Mouse (Mus musculus) hindbrain, embryonic 10.5 days (tissue): ENCODE measurements around the gene Arid1a. TPM values are rescaled to one million over a fixed set of nuclear protein-coding genes. Genes with fewer than 3 reads are reported as not detected.

ENCODE experiments used
- DNase-seq: peaks from one replicate; pipeline ENCODE4 v3.0.0-alpha.2; 2017; ENCODE audit warnings: low spot score
- H3K27ac ChIP-seq: fragments of 300-500 bp; sonication (generic); 2 replicates; pipeline ENCODE4 v1.5.1; 2016; ENCODE audit warnings: mild to moderate bottlenecking, moderate library complexity
- H3K27me3 ChIP-seq: fragments of 300-500 bp; sonication (generic); 2 replicates; pipeline ENCODE4 v1.6.1; 2016; ENCODE audit warnings: mild to moderate bottlenecking; ENCODE audit not compliant: poor library complexity, insufficient read depth, severe bottlenecking
- H3K36me3 ChIP-seq: fragments of 300-500 bp; sonication (generic); 2 replicates; pipeline ENCODE4 v1.6.1; 2016; ENCODE audit warnings: mild to moderate bottlenecking, moderate library complexity
- H3K4me1 ChIP-seq: fragments of 300-500 bp; sonication (generic); replicated peaks from 2 replicates; pipeline ENCODE4 v1.6.1; 2016; ENCODE audit warnings: mild to moderate bottlenecking
- H3K4me3 ChIP-seq: fragments of 300-500 bp; sonication (generic); 2 replicates; pipeline ENCODE4 v1.5.1; 2016; ENCODE audit warnings: mild to moderate bottlenecking, moderate library complexity
- H3K9me3 ChIP-seq: fragments of 300-500 bp; sonication (generic); 2 replicates; pipeline ENCODE4 v1.6.1; 2016; ENCODE audit warnings: mild to moderate bottlenecking, moderate library complexity
- WGBS: fragments of 180-500 bp; shearing (Covaris S2); methylation state at CpG from one replicate; pipeline ENCODE4 v1.1.7; 2016; 5-methylcytosine and 5-hydroxymethylcytosine counted together
- polyA plus RNA-seq: library from polyadenylated mRNA; unstranded; fragments of >200 nt; fragmentation: Nextera tagmentation; extraction: Ambion mirVana; gene quantifications from 2 replicates; pipeline ENCODE4 v1.2.1, GENCODE M21; 2016

The Arid1a gene
- polyA plus RNA-seq, 1 experiment from 2014 or later, result 37.5 TPM

DNA sequence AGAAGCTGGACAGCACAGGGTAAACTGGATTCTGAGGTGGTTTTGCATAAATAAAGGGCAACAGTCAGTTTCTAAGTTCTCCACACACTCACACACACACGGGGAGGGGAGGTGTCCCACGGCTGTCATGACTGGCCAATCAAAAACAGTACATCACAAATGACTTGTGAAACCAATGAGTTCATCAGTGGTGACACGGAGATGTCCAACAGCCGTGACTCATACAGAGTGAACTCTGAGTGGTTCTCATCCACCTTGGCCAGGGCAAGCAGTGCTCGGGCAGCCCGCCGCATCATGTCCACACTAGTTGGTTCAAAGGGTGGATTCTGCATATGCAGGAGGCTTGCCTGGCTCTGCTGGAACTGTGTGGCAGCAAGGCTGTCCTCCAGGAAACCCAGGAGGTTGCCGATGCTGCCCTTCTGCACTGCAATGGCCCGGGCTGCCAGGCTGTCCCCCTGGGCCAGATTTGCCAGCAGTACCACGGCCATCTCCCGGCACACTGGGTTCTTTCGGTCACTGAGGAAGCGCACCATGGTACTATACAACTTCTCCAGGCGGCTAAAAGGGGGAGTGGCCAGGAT is 76.3 kb downstream of the Arid1a start:
- peaks cover 26% of the 10 kb centered on the region for H3K4me1 ChIP-seq
- peaks cover 80% of the 10 kb centered on the region for H3K36me3 ChIP-seq
- H3K27me3 ChIP-seq, result no peaks in the 10 kb centered on the region
- H3K27ac ChIP-seq, result no peak overlapping the region
- no peak overlapping the region for H3K4me3 ChIP-seq
- DNase-seq, result no peak
- WGBS, result 91% methylated on average over 14 of the region's 14 CpGs
- no peaks in the 10 kb centered on the region for H3K9me3 ChIP-seq

GRCm38 (mm10) chr4:133679629-133680028 is 76.9 kb downstream of the Arid1a start:
- Histone ChIP-seq H3K27ac (no peak overlapping the region), H3K36me3 (peaks cover 73% of the 10 kb centered on the region), H3K9me3 (no peaks in the 10 kb centered on the region), H3K4me3 (no peak overlapping the region), H3K4me1 (peaks cover 33% of the 10 kb centered on the region), H3K27me3 (no peaks in the 10 kb centered on the region)
- no peak for DNase-seq
- 93% methylated on average over 7 of the region's 7 CpGs for WGBS

GRCm38 (mm10) chr4:133677266-133677665 is 79.3 kb downstream of the Arid1a start:
- WGBS, result 80% methylated on average over 7 of the region's 7 CpGs
- Histone ChIP-seq H3K4me1 (peaks cover 55% of the 10 kb centered on the region), H3K27ac (no peak overlapping the region), H3K4me3 (no peak overlapping the region), H3K36me3 (peaks cover 49% of the 10 kb centered on the region), H3K9me3 (no peaks in the 10 kb centered on the region), H3K27me3 (no peaks in the 10 kb centered on the region)
- DNase-seq, result no peak

DNA sequence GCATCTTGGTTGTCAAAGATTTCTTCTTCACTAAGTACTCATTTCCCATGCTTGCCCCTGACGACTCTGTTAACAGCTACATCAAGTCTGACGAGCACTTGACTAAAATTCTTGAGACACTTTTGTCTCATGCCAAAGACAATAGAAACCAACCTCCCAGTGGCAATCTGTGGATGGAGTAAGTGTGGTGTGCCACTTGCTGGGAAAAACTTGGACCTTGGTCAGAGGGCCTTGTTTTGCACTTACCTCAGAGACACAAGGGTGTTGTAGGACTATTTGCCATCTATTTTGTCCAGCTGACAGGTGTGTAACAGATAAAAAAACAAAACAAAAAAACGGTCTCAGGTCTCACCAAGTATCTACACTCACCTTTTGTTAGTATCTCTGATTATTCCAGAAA is 80.4 kb downstream of the Arid1a start:
- Histone ChIP-seq H3K4me3 (0 out of 2 replicates have a peak overlapping the region, but pooled peaks have one; percentile 18), H3K27me3 (no peaks in the 10 kb centered on the region), H3K4me1 (peaks cover 65% of the 10 kb centered on the region), H3K9me3 (no peaks in the 10 kb centered on the region), H3K36me3 (peaks cover 39% of the 10 kb centered on the region), H3K27ac (peak overlapping the region; percentile 62)
- 33% methylated on average over 3 of the region's 3 CpGs for WGBS
- DNase-seq, result no peak

- H3K4me3 ChIP-seq, result peak overlapping the region; percentile 18; the same call in 1 of the 2 replicates
- H3K36me3 ChIP-seq, result peaks cover 33% of the 10 kb centered on the region
- H3K27me3 ChIP-seq, result no peaks in the 10 kb centered on the region
- DNase-seq, result peak; percentile 78
- 3% methylated on average over 5 of the region's 5 CpGs for WGBS
- no peaks in the 10 kb centered on the region for H3K9me3 ChIP-seq
- peak overlapping the region; percentile 62 for H3K27ac ChIP-seq
- H3K4me1 ChIP-seq, result peaks cover 71% of the 10 kb centered on the region
These were observed 81.0 kb downstream of the Arid1a start for GRCm38 (mm10) chr4:133675594-133676016.

GRCm38 (mm10) chr4:133674331-133674695 is 82.3 kb downstream of the Arid1a start:
- no peak for DNase-seq

DNA sequence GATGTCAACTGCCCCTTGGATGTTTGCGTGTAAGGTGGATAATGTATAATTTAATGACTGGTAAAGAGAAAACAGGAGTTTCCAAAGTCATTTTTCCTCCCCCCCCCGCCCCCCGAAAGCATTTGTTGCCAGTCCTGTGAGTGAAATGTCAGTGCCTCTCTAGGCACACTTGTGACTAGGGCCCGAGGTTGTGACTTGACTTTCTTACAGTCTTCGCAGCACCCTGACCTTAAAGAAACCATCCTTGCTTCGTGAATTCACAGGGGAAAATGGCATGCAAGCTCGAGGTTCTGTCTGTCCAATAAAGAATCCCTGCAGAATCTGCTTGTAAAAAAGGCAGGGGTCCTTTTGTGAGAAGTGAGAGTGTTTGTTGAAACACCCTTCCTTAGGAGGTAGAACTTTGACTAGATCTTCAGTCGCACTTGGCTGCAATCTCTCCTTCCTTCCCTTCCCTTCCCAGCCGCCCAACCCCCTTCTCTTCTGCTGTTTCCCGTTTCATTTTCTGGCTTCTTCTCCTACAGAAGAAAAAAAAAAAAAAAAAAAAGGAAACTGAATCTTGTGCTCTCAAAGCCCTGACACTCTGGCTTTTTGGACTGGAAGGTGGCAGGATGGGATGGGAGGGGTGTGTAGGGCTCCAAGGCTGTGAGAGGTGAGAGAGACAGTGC is 82.8 kb downstream of the Arid1a start:
- H3K27ac ChIP-seq, result peak overlapping the region; percentile 97
- DNase-seq, result no peak

More at GRCm38 (mm10) chr4:133674331-133674695, 82.3 kb downstream of the Arid1a start:
- Histone ChIP-seq H3K4me1 (peaks cover 83% of the 10 kb centered on the region), H3K4me3 (no peak overlapping the region; the same call in 1 of the 2 replicates), H3K36me3 (peaks cover 20% of the 10 kb centered on the region), H3K9me3 (no peaks in the 10 kb centered on the region), H3K27me3 (no peaks in the 10 kb centered on the region), H3K27ac (peak overlapping the region; percentile 97; the same call in 1 of the 2 replicates)
- 70% methylated on average over 8 of the region's 8 CpGs for WGBS

DNA sequence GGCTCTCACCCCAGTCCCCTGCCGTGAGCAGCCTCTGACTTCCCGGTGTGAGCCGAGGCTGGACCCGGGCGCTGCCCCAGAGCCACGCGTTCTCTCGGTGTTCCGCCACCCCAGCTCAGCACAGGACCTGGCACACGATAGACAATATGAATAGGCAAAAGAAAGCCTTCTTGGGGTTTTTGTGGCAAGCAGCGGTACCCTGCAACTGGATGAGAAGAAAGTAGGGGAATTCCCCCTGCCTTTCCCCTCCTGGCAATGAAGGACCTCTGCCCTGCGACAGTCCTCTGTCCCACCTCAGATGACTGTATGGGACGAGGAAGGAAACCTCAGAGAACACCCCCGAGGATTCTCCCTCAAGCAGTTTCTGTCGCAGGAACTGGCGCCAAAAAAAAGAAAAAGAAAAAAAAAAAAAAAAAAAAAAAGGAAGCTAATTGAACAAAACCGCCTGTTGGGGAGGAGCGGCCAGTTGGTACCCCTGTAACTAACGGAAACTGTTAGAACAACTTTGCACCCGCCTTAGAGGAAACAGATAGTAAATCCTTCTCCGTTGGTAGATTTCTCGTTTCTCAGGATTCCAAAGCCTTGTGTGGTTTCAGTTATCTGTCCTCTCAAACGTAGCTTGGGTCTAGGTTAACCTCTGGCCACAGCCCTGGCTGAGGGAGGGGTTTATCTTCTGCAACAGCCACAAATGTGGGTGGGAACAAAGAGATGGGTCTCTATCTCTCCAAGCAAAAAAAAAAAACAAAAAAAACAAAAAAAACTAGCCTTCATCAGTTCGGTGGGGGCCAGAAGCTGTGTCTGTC is 83.5 kb downstream of the Arid1a start:
- 5% methylated on average over 24 of the region's 24 CpGs for WGBS
- H3K36me3 ChIP-seq, result peaks cover 14% of the 10 kb centered on the region
- H3K9me3 ChIP-seq, result no peaks in the 10 kb centered on the region
- no peak for DNase-seq
- H3K4me1 ChIP-seq, result peaks cover 83% of the 10 kb centered on the region
- peak overlapping the region; percentile 76 for H3K4me3 ChIP-seq
- peak overlapping the region; percentile 97 for H3K27ac ChIP-seq
- H3K27me3 ChIP-seq, result no peaks in the 10 kb centered on the region

More for the DNA sequence above, 82.8 kb downstream of the Arid1a start:
- peaks cover 15% of the 10 kb centered on the region for H3K36me3 ChIP-seq
- H3K9me3 ChIP-seq, result no peaks in the 10 kb centered on the region
- 44% methylated on average over 10 of the region's 10 CpGs for WGBS
- no peaks in the 10 kb centered on the region for H3K27me3 ChIP-seq
- peaks cover 83% of the 10 kb centered on the region for H3K4me1 ChIP-seq
- H3K4me3 ChIP-seq, result peak overlapping the region; percentile 76

DNA sequence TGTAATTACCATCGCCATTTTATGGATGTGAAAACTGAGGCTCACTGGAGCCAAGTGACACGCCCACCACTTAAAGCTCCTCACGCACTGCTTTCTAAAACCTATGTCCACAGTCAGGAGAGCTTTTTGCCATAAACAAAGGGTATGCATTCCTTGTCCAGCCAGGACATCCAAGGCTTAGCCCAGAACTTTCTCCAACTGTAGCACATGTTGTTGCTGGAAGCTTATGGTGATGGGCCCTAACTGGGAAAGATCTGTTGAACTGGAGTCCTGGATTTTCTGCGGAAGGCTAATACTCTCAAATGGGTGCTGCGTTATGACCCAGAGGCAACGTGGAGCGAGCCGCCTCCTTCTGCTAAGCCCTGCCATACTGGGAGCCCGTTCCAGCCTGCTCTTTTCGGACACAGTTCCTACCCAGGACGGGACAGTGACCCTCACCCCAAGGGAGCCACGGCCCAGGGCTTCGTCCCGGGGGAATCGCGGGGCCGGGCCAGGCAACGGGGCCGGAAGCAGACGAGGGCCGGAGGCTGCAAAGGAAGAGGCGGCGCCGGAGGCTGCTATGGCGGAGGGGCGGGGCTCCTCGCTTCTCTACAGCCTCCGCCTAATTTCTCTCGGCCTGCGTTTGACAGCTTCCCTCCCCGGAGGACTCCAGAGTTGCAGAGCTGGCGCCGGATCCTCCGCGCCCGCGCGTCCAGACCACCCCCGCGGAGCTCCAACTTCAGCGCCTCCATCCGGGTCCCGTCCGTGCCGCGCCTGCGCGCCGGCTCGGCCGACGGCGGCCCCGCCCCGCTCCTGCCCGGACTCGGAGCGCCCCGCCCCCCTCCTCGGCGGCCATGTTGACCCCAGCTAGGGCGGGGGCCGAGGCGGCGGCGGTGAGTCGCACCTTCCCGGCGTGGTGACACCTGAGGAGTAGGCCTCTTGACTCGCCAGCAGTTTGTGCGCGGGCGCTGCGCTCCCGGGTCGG is 84.4 kb downstream of the Arid1a start, which contains the start of gene Pigv:
Gene Pigv, minus strand, starts transcription at position 767 of the 964 bp plus-strand sequence.
- Histone ChIP-seq H3K9me3 (no peaks in the 10 kb centered on the region), H3K27ac (peak within 1 kb of the TSS; percentile 97), H3K4me3 (peak within 1 kb of the TSS; percentile 76), H3K27me3 (no peaks in the 10 kb centered on the region), H3K4me1 (peaks cover 76% of the 10 kb centered on the region), H3K36me3 (peaks cover 16% of the 10 kb centered on the region)
- WGBS, result under 1% methylated on average over 76 of the region's 76 CpGs
- peak; percentile 94 for DNase-seq

DNA sequence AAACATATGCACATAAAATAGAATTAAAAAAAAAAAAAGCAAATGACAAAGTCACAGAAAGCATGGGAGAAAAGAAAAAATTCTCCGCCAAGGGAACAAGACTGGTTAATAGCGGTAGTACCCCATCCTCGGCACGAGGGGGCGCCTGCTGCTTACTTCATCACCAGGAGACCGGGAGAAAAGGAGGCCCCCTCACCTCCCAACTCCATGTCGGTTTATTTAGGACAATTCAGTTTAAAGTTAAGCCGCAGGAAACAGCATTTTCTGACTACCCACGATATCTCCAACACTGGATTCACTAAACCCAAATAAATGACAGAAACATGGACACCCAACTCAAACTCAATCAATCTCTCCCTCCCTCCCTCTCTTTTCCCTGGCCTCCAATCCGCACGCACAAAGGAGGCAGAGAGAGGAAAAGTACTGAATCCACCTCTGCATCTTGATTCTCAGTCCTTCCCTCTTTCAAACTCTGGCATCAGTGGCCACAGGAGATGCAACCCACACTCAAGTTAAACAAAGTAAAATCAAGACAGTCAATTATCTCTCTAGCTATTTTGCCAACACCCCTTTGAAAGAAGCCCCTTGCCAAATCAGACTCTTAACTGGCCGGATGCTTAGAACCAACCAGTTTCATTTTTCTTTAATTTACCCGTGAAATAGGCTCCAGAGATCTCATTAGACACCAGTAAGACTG is 85.2 kb downstream of the Arid1a start:
- Histone ChIP-seq H3K9me3 (no peaks in the 10 kb centered on the region), H3K4me3 (peak overlapping the region; percentile 76), H3K27ac (peak overlapping the region; percentile 97), H3K27me3 (no peaks in the 10 kb centered on the region), H3K4me1 (peaks cover 68% of the 10 kb centered on the region), H3K36me3 (peaks cover 23% of the 10 kb centered on the region)
- WGBS, result 5% methylated on average over 13 of the region's 13 CpGs
- peak; percentile 82 for DNase-seq

DNA sequence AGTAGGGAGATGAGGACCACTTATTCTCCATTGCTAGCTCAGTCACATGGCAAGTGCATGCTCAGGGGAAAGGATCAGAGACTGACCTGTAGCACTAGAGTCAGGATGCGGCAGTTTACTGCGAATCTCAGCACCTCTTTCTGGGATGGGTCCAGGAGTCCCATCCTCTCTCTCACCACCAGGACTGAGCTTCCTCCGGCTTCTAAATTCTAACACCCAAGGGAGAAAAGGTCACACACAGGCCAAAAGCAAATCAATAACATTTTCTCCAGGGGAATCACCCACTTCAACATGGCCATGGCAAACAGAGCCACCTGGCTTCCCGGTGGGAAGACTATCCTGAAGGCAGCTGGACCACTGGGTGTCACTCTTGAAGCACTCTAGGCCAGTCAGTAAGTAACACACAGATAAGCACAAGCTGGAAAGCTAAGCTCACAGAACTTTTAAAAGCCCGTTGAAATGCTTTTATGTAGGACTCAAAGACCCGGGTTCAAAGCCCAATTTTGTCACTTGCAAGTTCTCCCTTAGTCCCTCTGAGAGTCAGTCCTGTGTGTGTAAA is 86.8 kb downstream of the Arid1a start:
- Histone ChIP-seq H3K4me3 (no peak overlapping the region), H3K27ac (no peak overlapping the region), H3K36me3 (peaks cover 32% of the 10 kb centered on the region), H3K9me3 (no peaks in the 10 kb centered on the region), H3K4me1 (peaks cover 60% of the 10 kb centered on the region), H3K27me3 (no peaks in the 10 kb centered on the region)
- DNase-seq, result no peak
- WGBS, result 71% methylated on average over 6 of the region's 6 CpGs
